Comparison of ENCODE assay signal across 16 mouse cellular contexts in the genomic region with DNA sequence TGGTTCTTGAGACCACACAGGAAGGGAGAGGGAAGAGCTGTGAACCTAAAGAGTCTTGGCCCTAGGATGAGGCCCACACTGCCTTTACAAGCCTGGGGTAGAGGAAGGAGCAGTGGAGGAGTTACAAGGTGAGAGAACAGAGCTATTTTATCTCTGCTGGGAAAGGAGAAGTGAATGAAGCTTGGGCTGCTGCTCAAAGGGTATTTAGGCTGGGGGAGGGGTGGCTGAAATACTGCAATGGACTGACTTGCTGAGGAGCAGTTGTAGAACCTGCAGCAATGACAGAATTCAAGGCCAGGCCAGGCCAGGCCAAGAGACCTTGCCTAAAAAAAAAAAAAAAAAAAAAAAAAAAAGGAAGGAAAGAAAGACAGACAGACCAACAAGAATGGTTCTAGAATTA. TPM values are rescaled to one million over a fixed set of nuclear protein-coding genes. Genes with fewer than 3 reads are reported as not detected.
DNase-seq lines count a peak whose midpoint lies in the region; ATAC-seq and TF ChIP-seq lines count a peak whose summit lies in the region.
"Had no signal": no experiment of that assay in that cellular context is flagged by ENCODE, and none has a peak within 500 bp of the region (broad histone marks: within the 10 kb centered on the region; RNA-seq: fewer than 3 reads in every experiment).

No protein-coding gene starts in this region.

- TF ChIP-seq EP300 in stomach, postnatal 0 days (optimal IDR thresholded peaks at IDR 0.05), result no peak

- H3K9me3 ChIP-seq in hindbrain, embryonic 10.5 days, result no peaks in the 10 kb centered on the region
- no peaks in the 10 kb centered on the region for H3K9me3 ChIP-seq in hindbrain, embryonic 16.5 days (ENCODE audit: control insufficient read depth, low read length)
- no peaks in the 10 kb centered on the region for H3K9me3 ChIP-seq in liver, embryonic 12.5 days (replicated peaks)
- no peaks in the 10 kb centered on the region for H3K9me3 ChIP-seq in stomach, postnatal 0 days (ENCODE audit: control insufficient read depth, low read length)
- H3K9me3 ChIP-seq: midbrain, embryonic 10.5 days had no signal

- no peak for TF ChIP-seq CTCF in stomach, postnatal 0 days (IDR thresholded peaks at IDR 0.05; ENCODE audit: low read depth)

- H3K27me3 ChIP-seq in hindbrain, embryonic 10.5 days (ENCODE audit: insufficient read depth, poor library complexity, severe bottlenecking), result no peaks in the 10 kb centered on the region
- no peaks in the 10 kb centered on the region for H3K27me3 ChIP-seq in hindbrain, embryonic 16.5 days (replicated peaks; ENCODE audit: control insufficient read depth, insufficient read depth, low read length)
- no peaks in the 10 kb centered on the region for H3K27me3 ChIP-seq in liver, embryonic 12.5 days (replicated peaks)
- H3K27me3 ChIP-seq in stomach, postnatal 0 days (ENCODE audit: control insufficient read depth, insufficient read depth, low read length), result no peaks in the 10 kb centered on the region

- H3K4me2 ChIP-seq in hindbrain, embryonic 16.5 days (ENCODE audit: low read length), result no peak overlapping the region; the same call in 1 of the 2 replicates
- peak overlapping the region; percentile 97; the same call in 1 of the 2 replicates for H3K4me2 ChIP-seq in liver, embryonic 12.5 days
- no peak overlapping the region for H3K4me2 ChIP-seq in stomach, postnatal 0 days (replicated peaks; ENCODE audit: low read depth)

- peak overlapping the region; percentile 35; the same call in 1 of the 2 replicates for H3K27ac ChIP-seq in hindbrain, embryonic 10.5 days
- no peak overlapping the region for H3K27ac ChIP-seq in hindbrain, embryonic 16.5 days (ENCODE audit: low read depth, low read length)
- no peak overlapping the region; the same call in 1 of the 2 replicates for H3K27ac ChIP-seq in liver, embryonic 12.5 days
- 0 out of 2 replicates have a peak overlapping the region, but pooled peaks have one; percentile 53 for H3K27ac ChIP-seq in stomach, postnatal 0 days (replicated peaks)

- H3K36me3 ChIP-seq in hindbrain, embryonic 10.5 days, result peaks cover 49% of the 10 kb centered on the region
- H3K36me3 ChIP-seq in hindbrain, embryonic 16.5 days (ENCODE audit: control insufficient read depth, insufficient read depth, low read length), result no peaks in the 10 kb centered on the region
- peaks cover 48% of the 10 kb centered on the region for H3K36me3 ChIP-seq in liver, embryonic 12.5 days
- H3K36me3 ChIP-seq in stomach, postnatal 0 days (ENCODE audit: control insufficient read depth, insufficient read depth, low read length), result no peaks in the 10 kb centered on the region; the same call in 1 of the 2 replicates
- H3K36me3 ChIP-seq: G1E had no signal

- H3K4me1 ChIP-seq in hindbrain, embryonic 10.5 days (replicated peaks), result peaks cover 43% of the 10 kb centered on the region
- peaks cover 20% of the 10 kb centered on the region for H3K4me1 ChIP-seq in hindbrain, embryonic 16.5 days (ENCODE audit: control insufficient read depth, insufficient read depth, low read depth, low read length)
- peaks cover 59% of the 10 kb centered on the region for H3K4me1 ChIP-seq in liver, embryonic 12.5 days
- no peaks in the 10 kb centered on the region; the same call in none of the 2 replicates for H3K4me1 ChIP-seq in stomach, postnatal 0 days (replicated peaks; ENCODE audit: control insufficient read depth, insufficient read depth)

- ATAC-seq in hindbrain, embryonic 16.5 days, result no peak
- no peak for ATAC-seq in liver, embryonic 12.5 days
- ATAC-seq in stomach, postnatal 0 days (ENCODE audit: low FRiP score, low TSS enrichment), result no peak

- no peak for DNase-seq in hindbrain, embryonic 10.5 days (ENCODE audit: low spot score)
- peak; percentile 21 for DNase-seq in thymus, postnatal 0 days (ENCODE audit: low spot score)
- no peak for DNase-seq in thymus, postnatal 14 days
- DNase-seq in stomach, postnatal 0 days (ENCODE audit: low spot score), result no peak
- no peak for DNase-seq in heart, adult 8-10 months (ENCODE audit: low spot score)
- no peak for DNase-seq in adrenal gland, postnatal 14 days
- DNase-seq: adrenal gland, adult 8-10 months; cerebellum, postnatal 10 days; gastrocnemius, postnatal 10 days; lung, postnatal 14 days; right cerebral cortex, adult 18-20 months had no signal

- H3K4me3 ChIP-seq in hindbrain, embryonic 10.5 days, result no peak overlapping the region
- no peak overlapping the region for H3K4me3 ChIP-seq in hindbrain, embryonic 16.5 days (ENCODE audit: low read length)
- H3K4me3 ChIP-seq in liver, embryonic 12.5 days, result no peak overlapping the region
- no peak overlapping the region for H3K4me3 ChIP-seq in stomach, postnatal 0 days (ENCODE audit: low read depth, low read length)
- H3K4me3 ChIP-seq: midbrain, embryonic 10.5 days had no signal

- no peak overlapping the region; the same call in 1 of the 2 replicates for H3K9ac ChIP-seq in hindbrain, embryonic 16.5 days (ENCODE audit: low read depth, low read length)
- no peak overlapping the region for H3K9ac ChIP-seq in liver, embryonic 12.5 days
- no peak overlapping the region for H3K9ac ChIP-seq in stomach, postnatal 0 days (ENCODE audit: low read length)

RNA-seq across cellular contexts. Expression of a gene that starts 4.5 kb away (rescaled TPM):
- polyA plus RNA-seq in hindbrain, embryonic 10.5 days (2016; fragmentation: Nextera tagmentation; extraction: Ambion mirVana), result 345 and 380 TPM in 2 replicates
- polyA plus RNA-seq in hindbrain, embryonic 16.5 days (2015; fragmentation: Nextera tagmentation; extraction: Ambion mirVana), result 197 and 219 TPM in 2 replicates
- polyA plus RNA-seq in thymus, postnatal 0 days (2015; fragmentation: Nextera tagmentation; extraction: Ambion mirVana), result 328 and 352 TPM in 2 replicates
- 348 and 381 TPM in 2 replicates for polyA plus RNA-seq in liver, embryonic 12.5 days (2016; fragmentation: Nextera tagmentation; extraction: Ambion mirVana)
- 87.7 and 95.1 TPM in 2 replicates for polyA plus RNA-seq in stomach, postnatal 0 days (2015; fragmentation: Nextera tagmentation; extraction: Ambion mirVana)
- 1 to 10 TPM; 1.1 to 1.8 (median 1.5) TPM for total RNA-seq in heart, adult 8-10 months (2022)
- total RNA-seq in adrenal gland, postnatal 14 days (2021), result 21.0 and 25.2 TPM in 2 replicates
- total RNA-seq: G1E had no signal
- polyA plus RNA-seq: G1E had no signal

RNA-seq across cellular contexts. Expression of a gene that starts 46.9 kb away (rescaled TPM):
- 6.6 and 8.0 TPM in 2 replicates for polyA plus RNA-seq in hindbrain, embryonic 10.5 days (2016; fragmentation: Nextera tagmentation; extraction: Ambion mirVana)
- 14.4 and 15.1 TPM in 2 replicates for polyA plus RNA-seq in hindbrain, embryonic 16.5 days (2015; fragmentation: Nextera tagmentation; extraction: Ambion mirVana)
- polyA plus RNA-seq in thymus, postnatal 0 days (2015; fragmentation: Nextera tagmentation; extraction: Ambion mirVana), result 1.3 and 1.4 TPM in 2 replicates
- 3.9 TPM in 2 replicates for polyA plus RNA-seq in liver, embryonic 12.5 days (2016; fragmentation: Nextera tagmentation; extraction: Ambion mirVana)
- polyA plus RNA-seq in stomach, postnatal 0 days (2015; fragmentation: Nextera tagmentation; extraction: Ambion mirVana), result 1.6 and 2.1 TPM in 2 replicates
- total RNA-seq in heart, adult 8-10 months (2022), result 1 to 10 TPM; 6.9 to 8.7 (median 7.4) TPM
- total RNA-seq in adrenal gland, postnatal 14 days (2021), result 3.4 and 4.3 TPM in 2 replicates
- polyA plus RNA-seq: G1E; inflammation-experienced regulatory T-cells, adult 6 months had no signal

RNA-seq across cellular contexts. Expression of a gene that starts 55.1 kb away (rescaled TPM):
- 2.2 and 3.8 TPM in 2 replicates for polyA plus RNA-seq in hindbrain, embryonic 10.5 days (2016; fragmentation: Nextera tagmentation; extraction: Ambion mirVana)
- 24.8 and 29.7 TPM in 2 replicates for polyA plus RNA-seq in hindbrain, embryonic 16.5 days (2015; fragmentation: Nextera tagmentation; extraction: Ambion mirVana)
- 19.9 and 26.7 TPM in 2 replicates for polyA plus RNA-seq in thymus, postnatal 0 days (2015; fragmentation: Nextera tagmentation; extraction: Ambion mirVana)
- polyA plus RNA-seq in liver, embryonic 12.5 days (2016; fragmentation: Nextera tagmentation; extraction: Ambion mirVana), result 24.7 and 26.9 TPM in 2 replicates
- 290 and 337 TPM in 2 replicates for polyA plus RNA-seq in stomach, postnatal 0 days (2015; fragmentation: Nextera tagmentation; extraction: Ambion mirVana)
- total RNA-seq in heart, adult 8-10 months (2022), result 10 to 100 TPM in 1 of 4 experiments, 1 to 10 TPM in 3; 7.5 to 13.9 (median 9.0) TPM
- 33.0 and 171 TPM in 2 replicates for total RNA-seq in adrenal gland, postnatal 14 days (2021)
- total RNA-seq: G1E had no signal
- polyA plus RNA-seq: G1E; inflammation-experienced regulatory T-cells, adult 6 months had no signal

Comparison
In these comparisons a context has a peak if more than half of its experiments do, and no peak if none do; other contexts are left out.
1. H3K27ac ChIP-seq: peak in hindbrain, embryonic 10.5 days (single experiment) and stomach, postnatal 0 days (single experiment); none in hindbrain, embryonic 16.5 days (single experiment) and liver, embryonic 12.5 days (single experiment).